Mouse (Mus musculus) small intestine, adult 2 months (tissue): ENCODE data around the gene Mkrn3.

Experiments used
- CTCF ChIP-seq: fragments of 200-500 bp; IDR thresholded peaks from 2 replicates; pipeline ENCODE4 v1.5.1; 2012; ENCODE audit warnings: low read depth, mild to moderate bottlenecking, control low read depth, inconsistent platforms, low read length, moderate library complexity, mixed read lengths; ENCODE audit not compliant: insufficient replicate concordance, insufficient read length; ENCODE audit errors: extremely low read depth
- POLR2A ChIP-seq: fragments of 200-500 bp; IDR thresholded peaks from 2 replicates; pipeline ENCODE4 v1.6.1; 2012; ENCODE audit warnings: low read depth, mild to moderate bottlenecking, control low read depth, inconsistent platforms, low read length, moderate library complexity

DNA sequence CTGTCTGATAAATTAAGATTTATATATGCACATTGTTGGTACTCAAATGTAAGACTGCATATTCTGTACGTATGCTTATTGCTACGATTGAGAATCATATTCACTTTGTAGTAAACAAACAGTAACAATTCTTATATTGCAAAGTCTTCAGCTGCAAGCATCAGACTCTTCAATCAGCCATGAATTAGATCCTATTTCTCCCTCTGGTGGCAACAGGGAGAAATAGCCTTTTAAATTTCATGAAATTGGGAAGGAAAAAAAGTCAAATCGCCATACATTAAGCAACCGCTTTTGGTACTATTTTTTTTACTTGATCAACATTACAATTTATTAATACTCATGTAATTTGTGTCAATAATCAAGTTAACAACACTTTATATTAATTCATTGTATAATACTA is 31.6 kb downstream of the Mkrn3 start:
- TF ChIP-seq POLR2A (no peak), CTCF (no peak)
